Mouse (Mus musculus) cerebellum, adult 2 months (tissue): ENCODE results near the gene Serpina10. TPM values are rescaled to one million over a fixed set of nuclear protein-coding genes. Genes with fewer than 3 reads are reported as not detected.

Experiments used
- DNase-seq, 2 experiments: peaks; one replicate each; pipeline ENCODE4 v3.0.0; 2021
- H3K27ac ChIP-seq: fragments of 200-500 bp; 2 replicates; pipeline ENCODE4 v1.5.1; 2012; ENCODE audit warnings: low read length, control low read depth, inconsistent platforms; ENCODE audit not compliant: insufficient read depth
- H3K27me3 ChIP-seq: fragments of 200-500 bp; 2 replicates; pipeline ENCODE4 v1.6.1; 2012; ENCODE audit warnings: inconsistent platforms, mild to moderate bottlenecking, low read length, moderate library complexity; ENCODE audit not compliant: control insufficient read depth, insufficient read depth
- H3K4me1 ChIP-seq: fragments of 200-500 bp; 2 replicates; pipeline ENCODE4 v1.6.1; 2011; ENCODE audit warnings: low read length; ENCODE audit not compliant: control insufficient read depth, insufficient read depth
- H3K4me3 ChIP-seq: fragments of 200-500 bp; replicated peaks from 2 replicates; pipeline ENCODE3; 2011; ENCODE audit warnings: mild to moderate bottlenecking, low read depth, low read length, control low read depth; ENCODE audit not compliant: insufficient read depth
- CTCF ChIP-seq: fragments of 200-500 bp; IDR thresholded peaks from 2 replicates; pipeline ENCODE4 v1.5.1; 2011; ENCODE audit warnings: low read depth, mild to moderate bottlenecking, control low read depth, low read length, moderate library complexity, borderline replicate concordance; ENCODE audit not compliant: insufficient read depth
- POLR2A ChIP-seq: fragments of 200-500 bp; IDR thresholded peaks from 2 replicates; pipeline ENCODE4 v1.6.1; 2011; ENCODE audit warnings: low read length, control low read depth, borderline replicate concordance; ENCODE audit not compliant: insufficient read depth
- WGBS: fragments of 180-500 bp; shearing (Covaris S2); methylation state at CpG from one replicate; pipeline ENCODE4 v1.1.7; 2018; 5-methylcytosine and 5-hydroxymethylcytosine counted together
- polyA plus RNA-seq: library from polyadenylated mRNA; depleted of rRNA; stranded (reverse); fragments of >200 nt; gene quantifications from 2 replicates; pipeline ENCODE4 v1.2.3, GENCODE M21; 2012

Serpina10 gene
- polyA plus RNA-seq, 1 experiment, result not detected

DNA sequence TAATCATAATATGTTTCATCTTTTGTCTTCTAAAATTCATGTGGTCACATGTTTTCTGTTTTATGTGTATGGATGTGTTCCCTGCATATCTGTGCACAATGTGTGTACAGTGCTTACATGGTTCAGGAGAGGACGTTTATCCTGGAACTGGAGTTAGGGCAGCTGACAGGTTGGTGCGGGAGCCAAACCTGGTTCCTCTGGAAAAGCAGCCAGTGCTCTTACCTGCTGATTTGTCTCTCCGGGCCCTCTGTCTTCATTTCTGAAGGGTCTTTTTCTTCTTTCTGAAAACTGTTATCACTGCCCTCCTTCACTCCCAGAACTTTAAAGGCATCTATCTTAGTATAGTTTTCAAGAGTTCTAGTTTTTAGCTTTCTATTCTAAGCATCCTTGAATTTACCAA, 12.6 kb upstream of the Serpina10 start:
- Histone ChIP-seq H3K27ac (no peak overlapping the region), H3K4me3 (no peak overlapping the region), H3K4me1 (no peaks in the 10 kb centered on the region), H3K27me3 (no peaks in the 10 kb centered on the region)
- TF ChIP-seq CTCF (no peak), POLR2A (no peak)
- no peak for DNase-seq
- 76% methylated on average over 3 of the region's 3 CpGs for WGBS

DNA sequence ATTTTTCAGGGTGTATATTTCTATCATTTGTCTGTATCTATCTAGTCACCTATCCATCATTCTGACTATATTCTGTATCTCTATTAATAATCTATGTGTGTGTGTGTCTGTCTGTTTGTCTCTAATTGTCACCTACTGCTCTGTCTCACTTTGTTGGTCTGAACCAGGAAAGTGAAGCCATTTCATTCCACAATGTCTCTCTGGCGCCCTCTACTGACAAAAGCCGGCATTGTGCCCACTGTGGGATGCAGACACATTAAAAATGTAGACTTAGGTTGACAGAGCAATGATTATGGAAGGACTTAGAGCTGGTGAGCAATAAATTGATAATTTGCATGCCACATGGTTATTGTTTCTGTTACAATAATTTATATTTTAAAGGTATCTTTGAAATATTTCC, 12.1 kb upstream of the Serpina10 start:
- Histone ChIP-seq H3K27ac (no peak overlapping the region), H3K4me1 (no peaks in the 10 kb centered on the region), H3K4me3 (no peak overlapping the region), H3K27me3 (no peaks in the 10 kb centered on the region)
- DNase-seq, result peak; percentile 41 to 69
- 0% methylated on average over 2 of the region's 2 CpGs for WGBS
- TF ChIP-seq POLR2A (no peak), CTCF (peak; percentile 66)

GRCm38 (mm10) chr12:103635846-103636245, 4.6 kb upstream of the Serpina10 start:
- Histone ChIP-seq H3K4me3 (no peak overlapping the region), H3K4me1 (no peaks in the 10 kb centered on the region), H3K27ac (no peak overlapping the region), H3K27me3 (no peaks in the 10 kb centered on the region)
- TF ChIP-seq POLR2A (no peak), CTCF (no peak)
- no peak for DNase-seq
- WGBS, result 89% methylated on average over 2 of the region's 2 CpGs

- Histone ChIP-seq H3K27ac (no peak overlapping the region), H3K4me3 (no peak overlapping the region), H3K27me3 (no peaks in the 10 kb centered on the region; the same call in 1 of the 2 replicates), H3K4me1 (no peaks in the 10 kb centered on the region)
- 58% methylated on average over 2 of the region's 2 CpGs for WGBS
- DNase-seq, result no peak
- TF ChIP-seq CTCF (no peak), POLR2A (no peak)
Observed at GRCm38 (mm10) chr12:103634430-103634829, 3.2 kb upstream of the Serpina10 start.

DNA sequence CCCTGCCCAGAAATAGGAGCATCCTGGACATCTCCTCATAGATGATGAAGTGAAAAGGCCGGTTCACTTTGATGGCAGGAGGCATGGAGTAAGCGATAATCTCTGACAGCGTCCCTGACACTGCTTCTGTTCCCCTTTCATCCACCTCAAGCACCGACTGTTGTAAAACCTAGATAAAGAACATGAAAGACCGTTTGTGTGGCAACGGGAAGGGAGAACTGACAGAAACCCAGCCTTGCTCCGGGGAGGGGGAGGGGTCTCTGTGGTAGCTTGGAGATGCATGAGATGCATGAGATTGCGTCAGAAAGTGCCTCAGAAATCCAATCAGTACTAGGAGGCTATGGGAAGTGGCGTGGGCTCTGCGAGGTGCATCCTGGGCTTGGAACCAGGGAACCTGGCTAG, 14.4 kb downstream of the Serpina10 start:
- WGBS, result 94% methylated on average over 10 of the region's 10 CpGs
- no peak overlapping the region for H3K4me3 ChIP-seq

GRCm38 (mm10) chr12:103615734-103616133, 15.5 kb downstream of the Serpina10 start:
- 83% methylated on average over 4 of the region's 4 CpGs for WGBS
- DNase-seq, result no peak
- TF ChIP-seq POLR2A (no peak), CTCF (no peak)

More for the DNA sequence above, 14.4 kb downstream of the Serpina10 start:
- Histone ChIP-seq H3K4me1 (no peaks in the 10 kb centered on the region), H3K27ac (no peak overlapping the region), H3K27me3 (no peaks in the 10 kb centered on the region)
- DNase-seq, result no peak
- no peak for TF ChIP-seq CTCF
- TF ChIP-seq POLR2A, result no peak

DNA sequence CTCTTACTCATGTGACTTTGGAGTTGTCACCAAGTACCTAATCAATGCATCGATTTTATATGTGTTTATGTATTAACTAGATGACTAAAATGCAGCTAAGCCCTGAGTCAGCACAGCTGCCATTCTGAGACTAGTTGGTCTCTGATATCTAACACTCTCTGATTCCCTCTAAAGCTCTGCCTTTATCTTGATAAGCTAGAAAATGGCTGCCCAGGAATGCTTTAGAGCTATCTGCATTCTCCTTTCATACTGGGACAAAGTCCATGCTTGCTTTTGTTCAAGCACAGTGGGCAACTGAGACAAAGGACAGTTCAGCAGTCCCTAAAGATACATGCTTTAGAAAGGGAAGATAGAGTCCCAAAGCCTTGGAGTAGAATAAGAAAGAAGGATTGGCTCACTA, 16.1 kb downstream of the Serpina10 start:
- Histone ChIP-seq H3K4me3 (no peak overlapping the region), H3K27ac (no peak overlapping the region), H3K4me1 (no peaks in the 10 kb centered on the region), H3K27me3 (no peaks in the 10 kb centered on the region)
- TF ChIP-seq POLR2A (no peak), CTCF (no peak)
- no peak for DNase-seq
- WGBS, result 87% methylated on average over 1 of the region's 1 CpGs

More at GRCm38 (mm10) chr12:103615734-103616133, 15.5 kb downstream of the Serpina10 start:
- H3K27me3 ChIP-seq, result no peaks in the 10 kb centered on the region
- no peak overlapping the region for H3K27ac ChIP-seq
- no peak overlapping the region for H3K4me3 ChIP-seq
- no peaks in the 10 kb centered on the region for H3K4me1 ChIP-seq

DNA sequence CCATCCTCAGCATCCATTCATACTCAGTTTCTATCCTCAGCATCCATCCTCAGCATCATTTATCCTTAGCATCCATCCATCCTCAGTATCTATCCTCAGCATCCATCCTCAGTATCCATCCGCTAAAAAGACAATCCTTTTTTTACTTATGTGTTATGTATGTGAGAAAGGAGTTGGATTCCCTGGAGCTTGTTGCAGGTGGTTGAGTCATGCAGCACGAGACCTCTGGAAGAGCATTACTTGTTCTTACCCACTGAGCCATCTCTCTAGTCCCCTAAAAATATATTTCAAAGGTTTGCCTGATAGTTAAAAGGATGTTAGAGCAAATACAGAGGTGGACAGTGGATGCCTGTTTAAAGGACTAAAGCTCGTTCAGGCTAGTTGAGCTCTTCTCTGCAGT, 29.4 kb downstream of the Serpina10 start:
- H3K4me3 ChIP-seq, result no peak overlapping the region
- H3K4me1 ChIP-seq, result no peaks in the 10 kb centered on the region
- DNase-seq, result no peak
- TF ChIP-seq CTCF, result no peak
- no peak for TF ChIP-seq POLR2A
- H3K27ac ChIP-seq, result no peak overlapping the region
- WGBS, result 83% methylated on average over 3 of the region's 3 CpGs
- no peaks in the 10 kb centered on the region for H3K27me3 ChIP-seq
